Mouse (Mus musculus) ES-E14 (cell line): ENCODE data around the gene Tnks2.

Experiments used
- HCFC1 ChIP-seq: IDR thresholded peaks from 2 replicates; pipeline ENCODE4 v1.6.1; 2012; ENCODE audit warnings: low read length, inconsistent platforms, borderline replicate concordance; ENCODE audit not compliant: insufficient read depth
- ZC3H11A ChIP-seq: IDR thresholded peaks from 2 replicates; pipeline ENCODE4 v1.6.1; 2012; ENCODE audit warnings: low read depth, mild to moderate bottlenecking, inconsistent platforms, low read length, borderline replicate concordance
- ZNF384 ChIP-seq: IDR thresholded peaks from 2 replicates; pipeline ENCODE4 v1.6.1; 2012; ENCODE audit warnings: low read depth, low read length, inconsistent platforms

DNA sequence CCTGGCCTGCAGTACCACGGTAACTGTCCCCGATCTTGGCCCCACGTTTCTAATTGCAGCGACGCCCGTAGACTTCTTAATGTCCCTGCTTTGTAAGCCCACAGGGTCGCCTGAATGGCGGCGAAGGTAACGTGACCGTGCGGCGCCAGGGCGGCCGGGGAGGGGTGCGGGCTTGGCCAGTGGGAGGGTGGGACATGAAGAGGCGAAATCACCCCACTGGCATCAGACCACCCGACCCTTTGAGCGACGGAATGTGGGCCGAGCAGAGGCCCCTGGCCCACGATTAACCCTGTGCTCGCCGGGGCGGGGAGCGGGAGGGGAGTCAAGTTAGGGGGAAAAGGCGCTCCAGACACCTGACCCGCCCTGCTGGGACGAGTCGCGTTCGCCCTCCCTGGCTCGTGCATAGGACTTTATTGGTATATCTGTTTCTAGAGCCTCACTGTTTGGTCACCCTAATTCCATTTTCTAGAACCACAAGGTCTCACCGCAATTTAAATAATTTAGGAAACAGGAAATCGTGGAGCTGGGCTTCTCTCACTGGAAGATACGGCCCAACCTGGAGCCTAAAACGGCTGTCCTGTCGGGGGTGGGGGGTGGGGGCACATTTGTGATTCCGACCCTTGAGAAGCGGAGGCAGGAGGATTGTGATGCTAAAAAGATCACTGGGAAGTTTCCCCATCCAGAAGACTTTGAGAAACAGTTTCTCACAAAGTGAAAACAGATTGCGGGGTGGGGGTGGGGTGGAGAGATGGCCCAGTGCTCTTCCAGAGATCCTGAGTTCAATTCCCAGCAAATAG lies 70.4 kb downstream of the Tnks2 start:
- TF ChIP-seq HCFC1 (no peak; the same call in 1 of the 2 replicates), ZC3H11A (no peak), ZNF384 (no peak)
